Mouse (Mus musculus): Measurements from ENCODE around the gene Gm45521. TPM values are rescaled to one million over a fixed set of nuclear protein-coding genes. Genes with fewer than 3 reads are reported as not detected.

Gene Gm45521
- total RNA-seq, 2 experiments from 2014 or later, result 0.57 TPM; not detected in 1

DNA sequence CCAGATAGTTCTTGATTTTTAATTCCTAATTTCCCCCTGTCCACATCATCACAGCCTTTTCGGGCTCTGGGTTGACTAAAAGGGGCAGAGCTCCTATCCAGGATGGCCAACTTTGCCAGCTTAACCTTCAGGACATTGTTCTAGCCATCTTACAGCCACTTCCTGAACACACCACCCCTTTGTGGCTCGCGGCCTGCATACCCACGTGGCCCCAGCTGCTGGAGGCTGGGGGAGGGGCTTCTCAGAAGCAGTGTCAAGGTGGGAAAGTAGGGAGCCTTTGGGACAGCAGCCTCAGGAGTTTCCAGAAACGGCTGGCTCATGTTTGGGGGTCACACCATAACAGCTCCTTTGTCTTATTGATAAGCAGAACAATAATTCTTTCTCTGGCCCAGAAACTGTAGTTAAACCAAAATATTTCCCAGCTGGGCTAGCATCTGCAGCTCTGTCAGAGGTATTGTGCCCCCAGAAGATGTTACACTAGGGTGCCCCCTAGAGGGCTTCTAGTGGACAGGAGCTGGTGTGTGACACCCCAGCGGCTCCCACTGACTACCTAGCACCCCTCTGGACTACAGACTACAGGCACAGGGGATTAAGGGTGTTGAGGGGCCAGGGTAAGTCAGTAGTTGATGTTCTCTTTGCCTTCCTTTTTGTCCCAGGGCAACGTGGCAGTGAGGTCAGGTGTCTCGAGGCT is 12.6 kb upstream of the Gm45521 start:
- intact Hi-C loops (cut with DNase I), result loop anchor here (10.0 kb wide), 1 partner anchor 50 kb away; no protein-coding TSS in a partner anchor
- no peak for DNase-seq (ENCODE audit: extremely low spot score in 1 of 2, low spot score in 2 of 2)

DNA sequence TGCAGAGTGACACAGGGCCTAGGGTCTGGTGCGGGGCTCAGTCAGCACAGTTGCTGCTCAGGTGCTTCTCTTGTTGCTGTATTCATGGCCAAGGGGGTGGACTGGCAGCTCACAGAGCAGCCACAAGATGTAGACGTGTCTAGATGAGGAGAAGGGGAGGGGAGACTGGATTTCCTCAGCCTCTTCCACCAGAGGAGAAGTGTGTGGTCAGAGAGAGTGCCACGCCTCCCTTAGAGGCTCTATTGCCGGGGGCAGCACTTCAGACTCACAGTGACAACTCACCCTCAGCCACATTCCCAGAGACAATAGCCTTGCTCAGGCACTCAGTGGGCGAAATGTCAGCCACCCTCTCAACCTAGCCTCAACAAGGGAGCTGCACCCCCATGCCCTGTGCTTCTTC is 11.8 kb upstream of the Gm45521 start:
- DNase-seq (ENCODE audit: extremely low spot score in 1 of 2, low spot score in 2 of 2), result no peak
- intact Hi-C loops (cut with DNase I), result loop anchor here (10.0 kb wide), 1 partner anchor 50 kb away; no protein-coding TSS in a partner anchor

DNA sequence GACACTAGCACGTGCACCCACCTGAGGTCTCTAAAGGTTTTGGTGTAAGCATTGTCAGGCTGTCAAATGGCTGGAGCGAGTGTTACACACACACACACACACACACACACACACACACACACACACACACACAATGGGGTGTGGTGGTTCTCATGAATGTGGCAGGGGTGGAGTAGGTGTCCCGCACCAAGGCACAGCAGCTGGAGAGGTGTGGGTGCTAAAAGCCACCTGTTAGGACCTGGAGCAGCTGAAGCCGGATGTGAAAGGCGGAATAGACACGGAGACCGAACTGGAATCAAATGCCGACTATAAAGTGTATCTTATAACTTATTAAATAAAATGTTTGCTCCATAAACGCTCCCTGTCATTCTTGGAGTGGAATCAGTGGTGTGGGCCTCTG is 5.9 kb upstream of the Gm45521 start:
- DNase-seq (ENCODE audit: extremely low spot score in 1 of 2, low spot score in 2 of 2), result no peak
- intact Hi-C loops (cut with DNase I), result no loop called here

DNA sequence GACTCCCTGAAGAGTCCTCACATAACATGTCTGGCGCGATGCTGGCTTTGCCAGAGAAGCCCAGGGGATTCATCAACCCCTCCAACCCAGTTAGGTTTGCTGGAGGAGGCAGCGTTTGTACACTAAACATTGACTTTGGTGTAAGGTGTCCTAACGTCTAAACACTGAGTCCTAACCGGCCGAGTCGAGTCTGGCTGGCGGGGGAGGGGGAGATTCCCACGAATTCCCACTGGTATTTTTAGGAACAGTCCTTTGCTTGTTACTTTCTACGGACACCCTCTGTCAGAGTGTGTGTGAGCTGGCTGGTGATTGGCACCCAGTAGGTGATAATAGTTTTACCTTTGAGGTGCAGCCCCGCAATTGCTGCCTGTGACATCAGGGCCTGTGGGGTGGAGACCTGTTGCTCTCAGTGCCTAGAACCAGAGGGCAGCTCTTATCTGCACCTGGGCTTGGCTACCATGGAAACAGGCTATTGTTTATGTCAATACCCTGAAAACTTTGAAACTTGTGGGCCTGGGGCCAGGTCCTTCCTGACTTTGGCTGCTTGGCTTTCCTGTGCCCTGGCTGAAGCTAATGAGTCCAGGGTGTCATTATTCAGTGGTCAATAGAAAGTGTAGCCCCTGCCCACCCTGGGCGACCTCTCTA is 4.4 kb upstream of the Gm45521 start:
- intact Hi-C loops (cut with DNase I), result no loop called here
- DNase-seq (ENCODE audit: extremely low spot score in 1 of 2, low spot score in 2 of 2), result peak in 1 of 2 experiments; percentile 79

DNA sequence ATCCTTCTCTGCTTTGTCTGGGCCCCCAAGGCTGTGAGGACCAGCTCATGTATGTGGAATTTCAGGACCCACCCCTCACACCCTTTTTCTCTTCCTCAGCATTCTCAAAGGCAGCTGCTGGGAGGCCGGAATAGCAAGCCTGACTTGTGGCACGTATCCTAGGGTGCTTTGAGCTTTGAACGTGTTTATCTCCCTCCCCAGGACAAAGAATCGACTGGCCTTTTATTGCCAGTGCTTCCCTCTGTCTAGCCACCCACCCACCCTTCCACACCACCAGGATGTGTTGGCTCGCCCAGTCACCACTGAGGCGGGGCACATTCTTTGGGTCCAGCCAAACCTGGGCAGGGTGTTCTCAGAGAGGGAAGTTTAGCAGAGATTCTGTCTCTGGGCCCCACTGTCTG is 3.0 kb upstream of the Gm45521 start:
- peak in 1 of 2 experiments; percentile 70 for DNase-seq (ENCODE audit: extremely low spot score in 1 of 2, low spot score in 2 of 2)
- intact Hi-C loops (cut with DNase I), result no loop called here

DNA sequence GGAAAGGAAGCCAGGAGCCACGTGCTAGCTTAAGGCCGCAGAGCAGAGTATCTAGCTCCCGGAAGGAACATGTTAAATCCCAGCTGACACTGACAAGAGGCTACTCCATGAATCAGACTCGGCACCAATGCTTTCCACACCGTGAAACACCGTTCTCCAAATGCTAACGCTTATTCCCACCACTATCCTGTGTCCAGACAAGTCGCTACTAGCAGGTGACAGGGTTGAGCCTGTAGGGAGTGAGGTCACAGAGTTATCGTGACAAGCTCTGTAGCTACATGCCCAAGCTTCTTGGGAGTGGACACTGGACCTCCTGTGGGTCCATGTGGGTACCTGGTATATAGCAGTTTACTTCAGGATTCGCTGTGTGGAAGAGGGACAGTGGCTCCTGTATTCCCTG is 661 bp upstream of the Gm45521 start:
- no peak for DNase-seq (ENCODE audit: extremely low spot score in 1 of 2, low spot score in 2 of 2)
- intact Hi-C loops (cut with DNase I), result no loop called here

DNA sequence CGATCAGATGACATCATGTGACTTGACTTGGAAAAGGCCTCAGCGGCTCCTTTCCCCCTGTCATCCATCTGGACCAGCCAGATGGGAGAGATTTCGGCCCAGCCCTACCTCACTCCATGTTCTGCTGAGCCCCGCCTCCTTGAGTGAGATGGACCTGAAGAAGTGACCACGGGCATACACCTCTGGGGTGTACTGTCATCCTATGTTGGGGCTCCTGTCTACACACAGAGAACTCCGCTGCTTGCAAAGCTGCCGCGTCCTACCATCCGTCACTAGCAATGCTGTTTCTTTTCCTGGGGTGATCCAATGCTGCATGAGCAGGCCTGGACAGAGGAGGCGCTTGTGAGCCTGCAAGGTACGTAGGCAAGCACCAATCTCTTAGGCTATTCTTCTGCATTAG is 3.5 kb downstream of the Gm45521 start:
- intact Hi-C loops (cut with DNase I), result loop anchor here (5.0 to 10.0 kb wide), 2 partner anchors 212 to 384 kb away; partner anchors contain the start of gene Pdhb

DNA sequence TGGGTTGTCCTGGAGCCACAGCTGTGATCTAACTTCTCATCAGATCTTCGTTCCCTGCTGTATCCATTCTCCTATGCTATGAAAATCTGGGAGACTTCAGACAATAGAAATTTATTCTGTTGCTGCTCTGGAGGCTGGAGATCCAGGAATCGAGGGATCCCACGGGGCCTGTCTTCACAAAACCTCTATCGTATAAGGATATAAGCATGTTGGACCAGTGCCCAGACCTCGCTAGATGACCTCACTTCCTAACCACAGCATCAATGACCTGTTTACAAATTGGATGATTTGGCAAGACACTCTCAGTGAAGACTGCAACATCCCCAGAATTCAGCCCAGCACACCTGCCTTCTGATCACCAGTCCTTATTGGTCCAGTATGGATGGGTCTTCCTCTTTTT is 4.6 kb downstream of the Gm45521 start:
- peak in 1 of 2 experiments; percentile 61 for DNase-seq (ENCODE audit: extremely low spot score in 1 of 2, low spot score in 2 of 2)
- intact Hi-C loops (cut with DNase I), result loop anchor here (5.0 to 10.0 kb wide), 2 partner anchors 211 to 383 kb away; partner anchors contain the start of gene Pdhb

More for the DNA sequence above, 3.5 kb downstream of the Gm45521 start:
- DNase-seq (ENCODE audit: extremely low spot score in 1 of 2, low spot score in 2 of 2), result peak in 1 of 2 experiments; percentile 63

DNA sequence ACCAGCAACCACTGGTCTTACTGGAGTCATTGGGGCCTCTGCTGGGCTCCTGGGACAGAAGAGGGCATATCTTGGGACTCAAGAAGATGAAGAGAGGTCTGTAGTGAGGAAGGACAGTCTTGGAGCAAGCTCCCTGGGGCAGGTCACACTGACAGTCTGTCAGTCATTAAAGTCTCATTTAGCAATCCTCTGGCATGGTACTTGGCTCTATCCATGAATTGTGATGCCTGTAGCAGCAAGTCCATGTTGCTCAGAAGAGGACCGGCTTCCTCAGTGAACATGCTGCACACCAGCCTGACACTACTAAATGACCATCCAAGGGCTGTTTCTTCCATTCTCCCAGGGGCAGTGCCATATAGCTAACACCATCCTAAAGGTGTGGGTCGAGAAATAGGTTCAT is 5.5 kb downstream of the Gm45521 start:
- no peak for DNase-seq (ENCODE audit: extremely low spot score in 1 of 2, low spot score in 2 of 2)
- intact Hi-C loops (cut with DNase I), result loop anchor here (5.0 to 10.0 kb wide), 2 partner anchors 210 to 382 kb away; partner anchors contain the start of gene Pdhb

DNA sequence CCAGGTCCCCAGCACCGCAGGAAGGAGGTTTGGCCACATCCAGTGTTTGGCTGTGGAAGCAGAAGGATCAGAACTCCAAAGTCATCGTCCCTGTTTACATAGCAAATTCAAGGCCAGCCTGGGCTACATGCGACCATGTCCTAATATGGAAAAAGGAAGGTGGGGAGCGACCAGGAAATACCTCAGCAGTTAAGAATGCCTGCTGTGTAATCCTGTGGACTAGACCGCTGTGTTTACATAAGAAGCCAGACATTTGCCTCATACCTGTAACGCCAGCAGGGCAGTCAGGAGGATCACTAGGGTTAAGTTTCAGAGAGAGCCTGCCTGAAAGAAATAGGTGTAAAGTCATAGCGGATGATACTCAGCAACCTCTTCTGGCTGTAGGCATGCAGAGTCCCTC is 6.1 kb downstream of the Gm45521 start:
- intact Hi-C loops (cut with DNase I), result loop anchor here (5.0 to 10.0 kb wide), 2 partner anchors 209 to 382 kb away; partner anchors contain the start of gene Pdhb
- DNase-seq (ENCODE audit: extremely low spot score in 1 of 2, low spot score in 2 of 2), result no peak

DNA sequence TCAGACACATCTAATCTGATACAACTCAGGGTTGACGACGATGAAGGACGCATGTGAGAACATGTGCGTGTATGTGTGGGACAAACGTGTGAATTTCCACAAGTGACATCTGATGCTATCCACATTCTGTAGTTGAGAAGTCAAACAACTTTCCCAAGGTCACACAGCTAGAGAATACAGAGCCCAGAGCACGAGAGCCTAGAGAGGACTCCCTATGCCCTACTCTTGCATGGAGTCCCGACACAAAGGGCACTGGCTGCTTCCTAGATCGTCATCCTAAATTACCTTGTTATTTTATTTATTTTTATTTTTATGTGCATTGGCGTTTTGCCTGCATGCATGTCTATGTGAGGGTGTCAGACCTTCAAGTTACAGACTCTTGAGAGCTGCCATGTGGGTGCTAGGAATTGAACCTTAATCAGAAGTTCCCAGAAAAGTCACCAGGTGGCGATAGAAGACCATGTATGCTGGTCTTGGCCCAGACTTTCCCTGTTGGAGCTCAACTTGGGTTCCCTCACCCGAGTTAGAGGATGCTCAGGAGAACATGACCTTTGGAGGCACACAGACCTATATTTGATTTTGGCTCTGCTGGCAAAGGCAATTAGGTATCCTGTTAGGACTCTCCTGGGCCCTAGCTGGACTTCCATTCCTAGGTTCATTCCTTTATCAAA is 7.3 kb downstream of the Gm45521 start:
- peak; percentile 62 to 66 for DNase-seq (ENCODE audit: extremely low spot score in 1 of 2, low spot score in 2 of 2)
- intact Hi-C loops (cut with DNase I), result loop anchor here (2.0 to 10.0 kb wide), 3 partner anchors 38 to 380 kb away; partner anchors contain the start of genes Abhd6 and Pdhb

DNA sequence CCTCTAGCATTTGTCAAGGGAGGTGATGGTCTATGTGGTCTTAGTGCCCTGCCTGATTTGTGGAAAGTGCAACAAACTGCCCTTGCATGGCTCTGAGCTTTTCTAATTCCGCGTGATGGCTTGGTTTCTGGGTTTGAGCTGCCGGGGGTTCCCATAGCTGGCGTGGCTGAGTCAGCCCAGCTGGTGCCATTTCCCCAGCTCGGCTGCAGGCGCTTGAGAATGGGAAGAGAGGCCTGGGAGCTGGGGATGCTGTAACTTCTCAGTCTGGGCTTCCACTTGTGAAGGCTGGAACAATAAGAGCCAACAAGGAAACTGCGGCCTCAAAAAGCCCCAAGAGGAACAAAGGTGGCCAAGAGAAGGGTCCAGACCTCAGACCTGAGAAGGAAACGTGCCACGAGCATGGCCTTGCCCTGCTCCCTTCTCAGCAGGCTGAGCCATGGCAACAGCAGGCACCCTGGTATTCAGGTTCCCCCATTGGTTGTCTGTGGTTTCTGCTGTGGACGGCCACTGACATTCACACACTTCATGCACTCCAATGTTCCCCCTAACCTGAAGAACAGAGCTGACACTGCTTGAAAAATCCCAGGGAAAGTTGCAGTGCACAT is 14.9 kb downstream of the Gm45521 start:
- intact Hi-C loops (cut with DNase I), result no loop called here
- DNase-seq (ENCODE audit: extremely low spot score in 1 of 2, low spot score in 2 of 2), result no peak

DNA sequence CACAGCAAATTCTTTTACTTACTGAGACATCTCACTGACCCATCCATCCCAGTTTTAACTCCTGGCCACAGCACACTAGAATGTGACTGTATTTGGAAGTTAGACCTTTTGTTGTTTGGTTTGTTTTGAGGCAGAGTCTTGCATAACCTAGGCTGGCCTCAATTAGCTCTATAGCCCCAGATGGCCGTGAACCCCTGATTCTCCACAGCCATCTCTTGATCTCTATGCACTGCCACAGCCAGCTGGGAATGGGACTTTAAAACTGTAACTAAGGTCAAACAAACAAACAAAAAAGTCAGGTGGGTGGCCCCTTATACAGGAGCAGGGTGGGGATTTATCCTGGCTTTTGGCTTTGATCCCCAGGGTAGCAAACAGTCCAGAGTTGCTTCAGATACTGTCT is 17.6 kb downstream of the Gm45521 start:
- intact Hi-C loops (cut with DNase I), result no loop called here
- DNase-seq (ENCODE audit: extremely low spot score in 1 of 2, low spot score in 2 of 2), result no peak

DNA sequence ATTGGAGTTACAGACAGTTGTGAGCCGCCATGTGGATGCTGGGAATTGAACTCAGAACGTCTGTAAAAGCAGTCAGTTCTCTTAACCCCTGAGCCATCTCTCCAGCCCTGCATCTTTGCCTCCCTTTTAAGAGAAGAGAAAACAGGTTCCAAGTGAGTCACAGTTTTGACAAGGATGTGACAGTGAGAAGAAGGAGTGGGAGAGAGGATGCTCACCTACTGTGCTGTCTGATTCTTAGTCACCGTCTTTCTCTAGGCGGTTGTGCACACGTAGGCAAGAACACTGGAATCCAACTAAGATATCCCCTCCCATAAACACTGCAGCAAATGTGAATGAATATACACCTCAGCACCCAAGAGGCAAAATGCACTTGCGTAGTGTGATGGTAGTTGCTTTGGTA is 18.1 kb downstream of the Gm45521 start:
- DNase-seq (ENCODE audit: extremely low spot score in 1 of 2, low spot score in 2 of 2), result no peak

DNA sequence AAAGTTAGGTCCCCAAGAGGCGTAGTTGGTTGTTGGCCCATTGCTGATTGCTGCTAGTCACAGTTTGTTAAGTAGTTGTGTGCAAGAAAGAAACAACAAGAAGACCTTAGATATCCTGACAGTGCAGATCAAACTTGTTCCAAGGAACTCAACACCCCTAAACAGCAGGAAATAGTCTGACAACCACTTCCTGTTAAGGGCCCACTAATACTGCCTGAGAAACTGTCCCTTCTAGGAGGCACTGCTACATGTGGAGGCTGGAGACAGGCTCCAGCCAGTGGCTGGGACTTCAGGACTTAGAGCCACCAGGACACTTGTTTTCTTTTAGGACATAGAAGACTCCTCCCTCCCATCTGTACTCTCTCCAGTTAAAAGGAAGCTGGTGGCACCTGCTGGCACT is 20.4 kb downstream of the Gm45521 start:
- intact Hi-C loops (cut with DNase I), result no loop called here
- no peak for DNase-seq (ENCODE audit: extremely low spot score in 1 of 2, low spot score in 2 of 2)

More for the DNA sequence above, 18.1 kb downstream of the Gm45521 start:
- intact Hi-C loops (cut with DNase I), result no loop called here

DNA sequence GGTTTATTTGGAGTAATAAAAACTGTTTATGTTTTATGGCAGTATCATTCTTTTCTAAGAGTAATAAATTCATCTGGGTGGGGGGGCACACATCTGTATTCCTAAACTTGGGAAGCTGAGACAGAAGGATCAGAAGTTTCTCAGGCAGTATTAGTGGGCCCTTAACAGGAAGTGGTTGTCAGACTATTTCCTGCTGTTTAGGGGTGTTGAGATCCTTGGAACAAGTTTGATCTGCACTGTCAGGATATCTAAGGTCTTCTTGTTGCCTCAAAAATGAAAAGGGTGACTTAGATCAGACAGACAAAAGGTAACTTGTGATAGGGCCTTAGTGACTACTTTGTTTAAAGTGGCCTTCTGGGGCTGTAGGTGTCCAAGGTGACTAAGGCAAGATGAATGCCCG is 21.1 kb downstream of the Gm45521 start:
- no peak for DNase-seq (ENCODE audit: extremely low spot score in 1 of 2, low spot score in 2 of 2)
- intact Hi-C loops (cut with DNase I), result no loop called here

DNA sequence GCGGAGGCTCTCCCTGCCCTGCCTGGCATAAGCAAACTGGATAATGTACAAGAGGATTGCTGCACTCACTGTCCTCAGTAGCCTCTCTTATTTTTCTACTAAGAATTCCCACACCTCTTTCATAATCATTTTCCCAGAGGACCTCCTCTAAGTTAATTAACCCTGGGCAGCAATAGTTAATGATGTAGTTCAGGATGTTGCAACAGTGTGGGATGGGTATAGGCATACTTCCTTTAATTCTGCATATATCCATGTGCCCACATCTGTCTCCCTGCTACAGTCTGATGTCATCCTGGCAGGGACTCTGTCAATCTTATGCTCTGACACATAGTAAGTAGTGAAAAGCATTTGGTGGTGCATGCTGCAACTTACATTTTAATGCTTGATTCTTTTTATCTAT is 24.1 kb downstream of the Gm45521 start:
- intact Hi-C loops (cut with DNase I), result no loop called here
- no peak for DNase-seq (ENCODE audit: extremely low spot score in 1 of 2, low spot score in 2 of 2)

DNA sequence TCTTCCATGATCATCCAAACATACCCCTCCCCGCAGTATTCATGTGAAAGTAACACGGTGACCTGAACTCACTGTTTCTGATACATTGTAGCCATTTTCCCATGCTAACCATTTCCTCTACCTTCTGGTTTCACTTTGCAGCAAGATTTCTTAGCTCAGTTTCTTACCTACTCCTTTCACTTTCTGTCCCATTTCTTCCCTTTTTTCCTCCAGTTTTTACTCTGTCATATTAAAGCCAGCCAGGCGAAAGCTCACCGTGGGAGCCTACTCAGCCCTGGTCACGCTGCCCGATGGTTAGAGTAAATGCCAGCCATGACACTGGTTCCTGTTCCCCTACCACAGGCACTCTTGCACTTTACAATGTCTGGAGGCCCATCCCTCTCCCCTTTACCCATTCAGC is 29.8 kb downstream of the Gm45521 start:
- DNase-seq (ENCODE audit: extremely low spot score in 1 of 2, low spot score in 2 of 2), result no peak
- intact Hi-C loops (cut with DNase I), result no loop called here

DNA sequence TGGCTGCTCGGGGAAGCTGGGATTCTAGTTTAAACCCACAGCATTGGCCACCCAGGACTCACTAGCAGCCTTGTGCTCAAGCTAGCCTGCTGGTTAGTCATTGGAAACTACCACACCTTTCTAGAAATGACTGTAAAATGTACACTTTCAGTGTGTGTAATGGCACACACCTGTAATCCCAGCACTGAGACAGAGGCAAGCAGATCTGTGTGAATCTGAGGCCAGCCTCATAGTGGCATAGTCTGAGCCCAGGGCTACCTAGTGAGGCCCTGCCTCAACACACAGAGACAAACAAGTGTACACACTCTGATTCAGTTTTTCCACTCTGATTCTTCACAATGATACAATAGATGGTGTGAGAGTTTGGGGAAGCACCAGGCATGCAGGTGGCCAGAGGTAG is 32.3 kb downstream of the Gm45521 start:
- intact Hi-C loops (cut with DNase I), result no loop called here
- no peak for DNase-seq (ENCODE audit: extremely low spot score in 1 of 2, low spot score in 2 of 2)

Measured in left cerebral cortex, postnatal 10 days (tissue).